Comparison of ENCODE assay signal across 13 mouse cellular contexts in the genomic region with DNA sequence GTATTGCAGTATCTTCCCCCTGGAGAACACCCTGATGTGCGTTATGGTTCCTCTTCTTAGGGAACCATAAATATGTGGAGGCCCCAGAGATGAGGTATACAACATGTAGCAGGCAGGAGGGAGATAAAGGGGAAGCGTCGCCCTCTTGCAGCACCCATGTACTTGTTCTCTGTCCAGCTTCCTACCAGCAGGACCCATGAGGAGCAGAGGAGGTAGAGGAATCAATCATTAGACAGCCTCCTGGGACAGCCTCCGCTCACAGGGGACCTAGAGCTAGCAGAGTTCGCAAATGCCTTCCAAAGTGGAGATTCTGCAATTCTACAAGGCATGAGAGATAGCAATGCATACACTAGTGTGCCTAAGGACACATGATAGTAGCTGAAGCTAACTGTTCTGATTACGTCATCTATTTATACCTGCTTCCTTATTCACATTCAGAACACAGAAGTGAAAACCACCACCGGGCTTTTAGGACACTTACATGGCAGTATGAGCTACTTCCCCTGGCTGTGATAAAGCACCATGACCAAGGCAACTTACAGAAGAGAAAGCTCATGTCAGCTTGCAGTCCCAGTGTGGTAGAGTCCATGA.
DNase-seq lines count a peak whose midpoint lies in the region; ATAC-seq and TF ChIP-seq lines count a peak whose summit lies in the region.
"Had no signal": no experiment of that assay in that cellular context is flagged by ENCODE, and none has a peak within 500 bp of the region (broad histone marks: within the 10 kb centered on the region; RNA-seq: fewer than 3 reads in every experiment).

No protein-coding gene starts in this region.

- no peak for TF ChIP-seq POLR2A in cerebellum, adult 2 months (IDR thresholded peaks at IDR 0.05; ENCODE audit: borderline replicate concordance, insufficient read depth, low read length)

- H3K4me2 ChIP-seq in liver, embryonic 15.5 days, result no peak overlapping the region
- H3K4me2 ChIP-seq in hindbrain, embryonic 13.5 days, result no peak overlapping the region
- H3K4me2 ChIP-seq: kidney, embryonic 15.5 days; lung, embryonic 14.5 days had no signal

- peak overlapping the region; percentile 98 for H3K27ac ChIP-seq in cerebellum, adult 2 months (ENCODE audit: insufficient read depth, low read length)
- 0 out of 2 replicates have a peak overlapping the region, but pooled peaks have one; percentile 60 for H3K27ac ChIP-seq in liver, embryonic 15.5 days (replicated peaks)
- no peak overlapping the region for H3K27ac ChIP-seq in hindbrain, embryonic 13.5 days
- H3K27ac ChIP-seq: forebrain, embryonic 10.5 days; hindbrain, embryonic 10.5 days; kidney, embryonic 15.5 days had no signal

- no peak overlapping the region for H3K9ac ChIP-seq in liver, embryonic 15.5 days
- H3K9ac ChIP-seq in hindbrain, embryonic 13.5 days, result no peak overlapping the region
- H3K9ac ChIP-seq: kidney, embryonic 15.5 days; lung, embryonic 14.5 days had no signal

- H3K4me3 ChIP-seq in cerebellum, adult 2 months (replicated peaks; ENCODE audit: insufficient read depth, low read depth, low read length), result no peak overlapping the region
- no peak overlapping the region for H3K4me3 ChIP-seq in liver, embryonic 15.5 days (replicated peaks)
- no peak overlapping the region for H3K4me3 ChIP-seq in hindbrain, embryonic 13.5 days
- H3K4me3 ChIP-seq: forebrain, embryonic 10.5 days; hindbrain, embryonic 10.5 days; kidney, embryonic 15.5 days had no signal

- 72% methylated on average over 7 of the region's 7 CpGs for WGBS in cerebellum, adult 2 months
- 40% methylated on average over 7 of the region's 7 CpGs for WGBS in liver, embryonic 15.5 days (ENCODE audit: insufficient replicate concordance)
- WGBS in hindbrain, embryonic 13.5 days, result 93% methylated on average over 7 of the region's 7 CpGs

- peaks cover 78% of the 10 kb centered on the region for H3K4me1 ChIP-seq in cerebellum, adult 2 months (ENCODE audit: control insufficient read depth, insufficient read depth, low read length)
- peaks cover 9% of the 10 kb centered on the region; the same call in 1 of the 2 replicates for H3K4me1 ChIP-seq in liver, embryonic 15.5 days (replicated peaks)
- peaks cover 7% of the 10 kb centered on the region for H3K4me1 ChIP-seq in hindbrain, embryonic 13.5 days (replicated peaks)

- DNase-seq in cerebellum, adult 2 months, result no peak
- DNase-seq in cerebellum, adult 11-12 months, result no peak
- no peak for DNase-seq in liver
- peak; percentile 69 to 81 for DNase-seq in monocyte, adult 2 months (ENCODE audit: low read depth in 1 of 2, low spot score in 2 of 2)
- peak; percentile 89 for DNase-seq in splenic B cell, adult 2 months (ENCODE audit: low read depth, low spot score)
- DNase-seq in thymus, adult 18-20 months, result no peak
- DNase-seq: lung, embryonic 14.5 days had no signal

- no peaks in the 10 kb centered on the region for H3K36me3 ChIP-seq in liver, embryonic 15.5 days (replicated peaks)
- H3K36me3 ChIP-seq in splenic B cell, adult 2 months (ENCODE audit: control insufficient read depth, insufficient read depth, low read length, poor library complexity, severe bottlenecking), result no peaks in the 10 kb centered on the region
- H3K36me3 ChIP-seq in hindbrain, embryonic 13.5 days, result no peaks in the 10 kb centered on the region
- H3K36me3 ChIP-seq: forebrain, embryonic 10.5 days; hindbrain, embryonic 10.5 days; kidney, embryonic 15.5 days had no signal

- TF ChIP-seq CTCF in cerebellum, adult 2 months (IDR thresholded peaks at IDR 0.05; ENCODE audit: borderline replicate concordance, insufficient read depth, low read depth, low read length), result no peak

- H3K9me3 ChIP-seq in liver, embryonic 15.5 days (replicated peaks), result no peaks in the 10 kb centered on the region
- H3K9me3 ChIP-seq in hindbrain, embryonic 13.5 days, result no peaks in the 10 kb centered on the region; the same call in 1 of the 2 replicates
- H3K9me3 ChIP-seq: forebrain, embryonic 10.5 days; hindbrain, embryonic 10.5 days; kidney, embryonic 15.5 days had no signal

- H3K27me3 ChIP-seq in cerebellum, adult 2 months (ENCODE audit: control insufficient read depth, insufficient read depth, low read length), result no peaks in the 10 kb centered on the region
- H3K27me3 ChIP-seq in liver, embryonic 15.5 days, result no peaks in the 10 kb centered on the region
- no peaks in the 10 kb centered on the region for H3K27me3 ChIP-seq in splenic B cell, adult 2 months (ENCODE audit: control insufficient read depth, insufficient read depth, low read length, poor library complexity, severe bottlenecking)
- no peaks in the 10 kb centered on the region for H3K27me3 ChIP-seq in hindbrain, embryonic 13.5 days
- H3K27me3 ChIP-seq: kidney, embryonic 15.5 days had no signal

- no peak for ATAC-seq in liver, embryonic 15.5 days (ENCODE audit: insufficient read depth)
- ATAC-seq in hindbrain, embryonic 13.5 days (ENCODE audit: low FRiP score), result no peak
- ATAC-seq: midbrain, embryonic 16.5 days had no signal

Comparison
In these comparisons a context has a peak if more than half of its experiments do, and no peak if none do; other contexts are left out.
1. DNase-seq: peak in monocyte, adult 2 months (2 of 2) and splenic B cell, adult 2 months (single experiment); none in cerebellum, adult 2 months (0 of 2), cerebellum, adult 11-12 months (single experiment), liver (single experiment) and thymus, adult 18-20 months (0 of 2).